Mouse (Mus musculus) liver, adult 2 months (tissue): ENCODE measurements around the gene S100a3. TPM values are rescaled to one million over a fixed set of nuclear protein-coding genes. Genes with fewer than 3 reads are reported as not detected.

Experiments
- DNase-seq: peaks from one replicate; pipeline ENCODE4 v3.0.0-alpha.2; 2011; ENCODE audit warnings: low read depth, low spot score; ENCODE audit errors: extremely low read depth
- H3K27ac ChIP-seq: fragments of 200-500 bp; replicated peaks from 2 replicates; pipeline ENCODE4 v1.5.1; 2012; ENCODE audit warnings: low read depth, mild to moderate bottlenecking, control low read depth, inconsistent platforms, low read length; ENCODE audit not compliant: insufficient read depth
- H3K27me3 ChIP-seq: fragments of 200-500 bp; 2 replicates; pipeline ENCODE4 v1.6.1; 2012; ENCODE audit warnings: mild to moderate bottlenecking, moderate library complexity, low read length, inconsistent platforms; ENCODE audit not compliant: control insufficient read depth, insufficient read depth
- H3K36me3 ChIP-seq: fragments of 200-500 bp; 2 replicates; pipeline ENCODE4 v1.6.1; 2012; ENCODE audit warnings: low read length, inconsistent platforms; ENCODE audit not compliant: control insufficient read depth, insufficient read depth
- H3K4me1 ChIP-seq: fragments of 200-500 bp; 2 replicates; pipeline ENCODE4 v1.6.1; 2011; ENCODE audit warnings: low read length; ENCODE audit not compliant: control insufficient read depth, insufficient read depth
- H3K4me3 ChIP-seq: fragments of 200-500 bp; 2 replicates; pipeline ENCODE4 v1.5.1; 2011; ENCODE audit warnings: low read depth, mild to moderate bottlenecking, control low read depth, low read length, moderate library complexity; ENCODE audit not compliant: insufficient read depth
- H3K79me2 ChIP-seq: fragments of 200-500 bp; 2 replicates; pipeline ENCODE4 v1.6.1; 2012; ENCODE audit warnings: inconsistent platforms, mild to moderate bottlenecking, low read length, moderate library complexity; ENCODE audit not compliant: control insufficient read depth, insufficient read depth
- H3K9ac ChIP-seq: fragments of 200-500 bp; 2 replicates; pipeline ENCODE4 v1.6.1; 2012; ENCODE audit warnings: low read depth, mild to moderate bottlenecking, control low read depth, inconsistent platforms, low read length
- CTCF ChIP-seq: fragments of 200-500 bp; IDR thresholded peaks from 2 replicates; pipeline ENCODE4 v1.5.1; 2011; ENCODE audit warnings: low read depth, low read length, control low read depth
- POLR2A ChIP-seq: fragments of 200-500 bp; IDR thresholded peaks from 2 replicates; pipeline ENCODE4 v1.6.1; 2011; ENCODE audit warnings: low read length, control low read depth; ENCODE audit not compliant: insufficient read depth; ENCODE audit errors: extremely low read depth
- WGBS: fragments of 180-500 bp; shearing (Covaris S2); methylation state at CpG from one replicate; pipeline ENCODE4 v1.1.7; 2018; 5-methylcytosine and 5-hydroxymethylcytosine counted together
- polyA plus RNA-seq: library from polyadenylated mRNA; depleted of rRNA; stranded (reverse); fragments of >200 nt; gene quantifications from 2 replicates; pipeline ENCODE4 v1.2.3, GENCODE M21; 2012; rRNA removed
- total RNA-seq: library from RNA; depleted of rRNA; stranded (reverse); fragments of >200 nt; gene quantifications from 2 replicates; pipeline ENCODE4 v1.2.3, GENCODE M21; 2014; rRNA removed

Gene S100a3
- total RNA-seq, result not detected in 2 replicates
- not detected in 2 replicates for polyA plus RNA-seq

DNA sequence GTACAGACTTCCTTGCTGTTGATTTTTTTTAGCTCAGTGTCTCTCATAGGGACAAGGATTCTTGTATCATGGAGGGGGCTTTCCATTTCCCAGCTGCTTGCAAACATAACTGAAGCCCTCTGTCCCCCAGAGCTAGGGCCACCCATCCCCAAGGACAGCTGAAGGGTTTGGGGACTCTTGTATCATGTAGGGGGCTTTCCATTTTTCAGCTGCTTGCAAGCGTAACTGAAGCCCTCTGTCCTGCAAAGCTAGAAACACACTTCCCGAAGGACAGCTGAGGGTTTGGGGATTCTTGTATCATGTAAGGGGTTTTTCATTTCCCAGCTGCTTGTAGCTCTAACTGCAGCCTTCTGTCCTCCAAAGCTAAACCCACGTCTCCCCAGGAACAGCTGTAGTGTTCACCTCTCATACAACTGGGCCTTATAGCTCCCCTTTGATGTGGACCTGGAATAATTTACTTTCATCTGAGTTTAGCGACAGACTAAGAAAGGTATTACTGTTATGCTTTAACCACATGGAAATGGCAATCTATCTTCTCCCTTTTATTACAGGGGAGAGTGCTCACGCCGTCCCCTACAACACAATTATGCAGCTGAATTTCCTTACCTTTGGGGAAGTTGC is at the start of gene S100a3:
Gene S100a3 (plus strand): TSS at position 571 of the 621 bp plus-strand sequence.
- Histone ChIP-seq H3K9ac (no peak within 1 kb of the TSS), H3K4me1 (no peaks in the 10 kb centered on the region), H3K27ac (no peak within 1 kb of the TSS), H3K79me2 (no peaks in the 10 kb centered on the region), H3K36me3 (no peaks in the 10 kb centered on the region), H3K27me3 (no peaks in the 10 kb centered on the region), H3K4me3 (no peak within 1 kb of the TSS)
- DNase-seq, result no peak
- 87% methylated on average over 6 of the region's 6 CpGs for WGBS
- no peak for TF ChIP-seq CTCF

DNA sequence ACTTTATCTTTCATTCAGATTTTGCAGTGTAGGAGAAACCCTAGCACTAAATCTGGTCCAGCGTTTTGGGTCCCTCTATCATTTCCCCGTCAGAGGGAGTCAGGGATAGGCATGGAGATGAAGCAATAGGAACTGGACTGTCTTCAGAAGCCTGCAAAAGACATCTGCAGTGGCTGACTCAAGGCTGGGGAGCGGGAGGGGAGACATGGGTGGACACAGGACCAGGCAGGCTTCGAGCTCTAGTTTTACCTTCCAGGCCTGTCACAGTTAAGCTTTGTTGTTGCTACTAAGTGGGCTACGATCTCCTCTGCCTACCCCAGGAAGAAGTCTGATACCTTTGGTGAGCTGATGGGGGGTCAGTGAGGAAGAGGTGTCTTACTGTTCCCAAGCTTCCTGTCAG is 48.1 kb upstream of the S100a3 start:
- H3K36me3 ChIP-seq, result peaks cover 5% of the 10 kb centered on the region
- H3K27ac ChIP-seq, result no peak overlapping the region
- WGBS, result 95% methylated on average over 5 of the region's 5 CpGs
- H3K4me3 ChIP-seq, result no peak overlapping the region
- DNase-seq, result no peak
- TF ChIP-seq CTCF, result no peak
- no peak for TF ChIP-seq POLR2A
- no peaks in the 10 kb centered on the region for H3K27me3 ChIP-seq
- H3K79me2 ChIP-seq, result no peaks in the 10 kb centered on the region; the same call in 1 of the 2 replicates
- H3K9ac ChIP-seq, result no peak overlapping the region
- peaks cover 18% of the 10 kb centered on the region for H3K4me1 ChIP-seq

DNA sequence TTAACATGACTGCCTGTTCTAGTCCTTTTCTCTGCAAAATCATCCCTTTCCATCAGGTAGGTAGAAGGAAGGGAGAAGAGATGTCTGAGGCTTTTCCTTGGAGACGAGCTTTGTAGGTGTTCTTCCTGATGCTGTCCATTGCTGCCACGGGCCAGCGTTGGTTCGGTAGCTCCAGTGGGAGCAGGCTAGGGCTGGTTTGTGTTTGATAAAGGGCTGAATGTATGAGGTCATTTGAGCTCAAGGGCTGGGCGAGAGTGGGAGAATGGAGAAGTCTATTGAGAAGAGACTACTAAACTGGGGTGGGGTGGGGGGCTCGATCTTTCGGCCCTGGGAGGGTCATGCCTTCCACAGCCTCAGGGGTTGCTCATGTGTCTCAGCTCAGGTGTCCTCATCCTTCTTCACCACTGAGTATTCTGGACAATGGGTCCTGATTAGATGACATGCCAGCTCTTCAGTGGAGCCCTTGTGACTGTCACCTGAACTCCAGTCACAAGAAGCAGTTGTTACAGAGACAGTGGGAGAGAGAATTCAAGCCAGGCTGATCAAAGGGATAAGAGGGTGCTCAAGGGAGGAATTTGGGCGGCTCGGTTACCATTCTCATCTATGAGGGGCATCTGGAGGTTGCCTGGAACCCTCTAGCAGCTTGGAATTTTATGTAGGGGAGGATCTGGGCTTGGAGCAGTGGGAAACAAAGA is 47.3 kb upstream of the S100a3 start:
- peak overlapping the region; percentile 78 for H3K9ac ChIP-seq
- TF ChIP-seq CTCF (no peak), POLR2A (no peak)
- no peaks in the 10 kb centered on the region; the same call in 1 of the 2 replicates for H3K79me2 ChIP-seq
- no peak for DNase-seq
- no peak overlapping the region; the same call in 1 of the 2 replicates for H3K4me3 ChIP-seq
- peaks cover 3% of the 10 kb centered on the region; the same call in 1 of the 2 replicates for H3K36me3 ChIP-seq
- peaks cover 15% of the 10 kb centered on the region for H3K4me1 ChIP-seq
- WGBS, result 86% methylated on average over 9 of the region's 9 CpGs
- H3K27me3 ChIP-seq, result no peaks in the 10 kb centered on the region
- H3K27ac ChIP-seq, result peak overlapping the region; percentile 91

DNA sequence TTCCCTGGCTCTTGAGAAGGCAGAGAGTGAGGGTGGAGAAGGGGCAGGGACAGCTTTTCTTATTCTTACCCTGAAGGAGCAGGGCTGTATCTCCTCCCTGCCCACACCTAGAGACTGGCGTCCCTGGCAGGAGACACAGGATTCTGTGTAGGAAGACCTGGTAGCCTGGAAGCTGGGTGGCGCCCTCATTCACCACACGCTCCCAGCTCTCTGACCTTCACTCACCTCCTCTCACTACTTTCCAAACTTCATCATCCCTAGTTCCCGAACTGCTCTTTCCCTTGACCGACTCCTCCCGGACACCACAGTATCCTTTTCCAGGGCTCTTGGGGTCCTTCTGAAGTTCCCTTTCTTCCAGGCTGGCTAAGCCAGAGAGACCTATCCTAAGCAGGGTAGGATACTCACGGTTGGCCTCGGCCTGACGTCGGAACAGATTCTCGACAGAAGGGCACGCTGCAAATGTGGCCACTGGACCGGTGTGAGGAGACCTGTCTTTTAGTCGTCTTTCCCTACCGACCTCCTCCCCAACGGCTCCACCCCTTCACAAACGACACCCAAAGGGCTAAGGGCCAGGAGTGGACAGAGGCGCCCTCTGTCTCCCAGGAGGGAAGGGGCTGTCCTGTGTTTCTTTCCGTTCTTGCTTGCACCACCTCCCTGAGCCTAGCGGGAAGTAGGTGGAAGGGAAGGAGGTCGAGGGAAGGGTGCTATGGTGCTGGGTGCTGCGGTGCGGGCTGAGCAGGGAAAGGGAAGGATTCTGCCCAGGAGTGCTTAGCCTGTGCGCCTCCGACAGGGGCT is 46.4 kb upstream of the S100a3 start, which contains the start of the genes S100a1 and S100a13:
Gene S100a1 (minus strand): TSS at position 597 of the 795 bp plus-strand sequence.
Gene S100a13 (plus strand): TSS at position 640 of the 795 bp plus-strand sequence.
- Histone ChIP-seq H3K4me3 (peak within 1 kb of the TSS; percentile 53), H3K27me3 (no peaks in the 10 kb centered on the region), H3K4me1 (peaks cover 14% of the 10 kb centered on the region), H3K27ac (peak within 1 kb of the TSS; percentile 91), H3K79me2 (no peaks in the 10 kb centered on the region; the same call in 1 of the 2 replicates), H3K36me3 (peaks cover 3% of the 10 kb centered on the region), H3K9ac (peak within 1 kb of the TSS; percentile 78)
- WGBS, result under 1% methylated on average over 25 of the region's 25 CpGs
- TF ChIP-seq POLR2A (0 out of 2 replicates have a peak, but pooled peaks have one; percentile 49), CTCF (peak; percentile 67)
- DNase-seq, result peak; percentile 89

DNA sequence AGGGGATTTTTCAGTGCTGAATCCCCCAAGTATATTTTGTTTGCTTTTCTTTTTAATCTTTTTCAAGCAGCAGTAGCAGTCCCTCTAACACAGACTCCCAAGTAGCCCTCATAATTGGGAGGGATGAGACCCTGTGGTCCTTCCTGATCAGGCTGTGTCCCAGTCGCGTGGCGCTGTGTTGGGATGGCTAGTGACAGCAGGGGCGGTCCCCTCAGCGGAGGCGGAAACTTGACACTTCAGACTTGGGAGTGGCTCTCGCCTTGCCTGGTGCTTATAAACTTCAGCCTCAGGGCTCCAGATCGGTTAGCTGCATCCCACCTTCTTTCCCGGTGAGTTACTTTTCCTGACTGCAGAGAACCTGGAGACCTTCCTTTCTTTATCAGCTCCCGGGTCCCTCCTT is 45.7 kb upstream of the S100a3 start:
- Histone ChIP-seq H3K36me3 (peaks cover 5% of the 10 kb centered on the region), H3K4me1 (peaks cover 14% of the 10 kb centered on the region), H3K27ac (peak overlapping the region; percentile 91), H3K4me3 (peak overlapping the region; percentile 53), H3K27me3 (no peaks in the 10 kb centered on the region), H3K9ac (peak overlapping the region; percentile 61), H3K79me2 (no peaks in the 10 kb centered on the region; the same call in 1 of the 2 replicates)
- peak; percentile 60; the same call in 1 of the 2 replicates for TF ChIP-seq POLR2A
- TF ChIP-seq CTCF, result peak; percentile 8; the same call in 1 of the 2 replicates
- under 1% methylated on average over 10 of the region's 10 CpGs for WGBS
- peak; percentile 78 for DNase-seq
